Mouse (Mus musculus): ENCODE measurements around the gene Vmn1r61. TPM values are rescaled to one million over a fixed set of nuclear protein-coding genes. Genes with fewer than 3 reads are reported as not detected.

The Vmn1r61 gene
- polyA plus RNA-seq (2012; rRNA removed): not detected in 2 replicates

GRCm38 (mm10) chr7:5613195-5613594 lies at the start of gene Vmn1r61:
Vmn1r61 (minus strand) TSS chr7:5613295.
- no peak for TF ChIP-seq CTCF (IDR thresholded peaks at IDR 0.05; ENCODE audit: borderline replicate concordance, extremely low read depth, insufficient read depth, insufficient read length)
- TF ChIP-seq POLR2A (IDR thresholded peaks at IDR 0.05; ENCODE audit: borderline replicate concordance, extremely low read depth, insufficient read depth, insufficient read length, poor library complexity, severe bottlenecking): no peak
- no peak for DNase-seq (ENCODE audit: low read depth)

Other genes with a start within 250 kb of the Vmn1r61 start
- not detected in 2 replicates for gene Vmn1r58, start 199.9 kb downstream of the Vmn1r61 start, polyA plus RNA-seq (2012; rRNA removed)
- not detected in 2 replicates for gene Vmn1r59, start 156.5 kb downstream of the Vmn1r61 start, polyA plus RNA-seq (2012; rRNA removed)
- gene Vmn2r28, start 119.3 kb downstream of the Vmn1r61 start, polyA plus RNA-seq (2012; rRNA removed): not detected in 2 replicates
- not detected in 2 replicates for gene Vmn1r60, start 66.0 kb downstream of the Vmn1r61 start, polyA plus RNA-seq (2012; rRNA removed)
- gene Vmn1r62, start 60.3 kb upstream of the Vmn1r61 start, polyA plus RNA-seq (2012; rRNA removed): not detected in 2 replicates
- gene Vmn1r63, start 192.2 kb upstream of the Vmn1r61 start, polyA plus RNA-seq (2012; rRNA removed): not detected in 2 replicates

Measured in brain, embryonic 14.5 days (tissue).